11 mouse cellular contexts compared by ENCODE assay signal in the genomic region with DNA sequence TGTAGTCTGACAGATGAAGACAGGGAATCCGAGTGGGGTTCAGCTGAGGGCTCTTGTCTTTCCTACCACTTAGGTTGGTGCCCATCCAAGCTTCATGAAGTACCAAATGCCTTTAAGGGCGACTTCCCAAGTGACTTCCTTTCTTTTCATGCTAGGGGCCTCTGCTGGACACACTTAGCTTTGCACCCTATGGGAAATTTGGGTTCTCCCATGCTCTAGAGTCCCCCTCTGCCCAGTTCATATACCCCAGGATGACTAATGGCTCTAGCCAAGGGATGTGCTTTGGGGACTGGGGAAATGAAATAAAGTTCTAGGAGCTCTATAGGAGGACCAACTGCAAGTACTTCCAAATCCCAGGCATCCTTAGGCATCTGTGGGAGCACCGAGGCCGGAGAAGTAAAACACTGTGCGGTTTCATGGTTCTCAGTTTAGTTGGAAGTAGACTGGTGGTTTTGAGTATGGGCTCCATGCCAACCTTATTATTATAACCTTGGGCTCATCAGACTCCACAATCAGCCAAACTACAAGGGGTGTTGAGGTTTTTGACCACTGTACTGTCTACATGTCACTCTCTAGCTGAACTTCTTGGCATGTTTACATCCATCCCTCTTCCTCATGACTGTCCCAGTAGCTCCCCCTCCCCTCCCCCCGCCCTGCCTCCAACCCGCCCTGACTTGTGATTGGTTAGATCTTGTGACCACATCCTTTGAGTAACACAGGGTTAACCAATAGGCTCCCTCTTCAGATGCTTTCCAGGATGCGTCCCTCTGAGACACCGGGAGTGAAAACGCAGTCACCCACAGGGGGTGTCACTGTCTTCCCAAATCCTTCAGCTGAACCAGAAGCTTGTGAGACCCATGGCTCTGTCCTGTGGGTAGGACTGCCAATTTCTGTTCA.
DNase-seq lines count a peak whose midpoint lies in the region; ATAC-seq and TF ChIP-seq lines count a peak whose summit lies in the region.
"Had no signal": no experiment of that assay in that cellular context is flagged by ENCODE, and none has a peak within 500 bp of the region (broad histone marks: within the 10 kb centered on the region; RNA-seq: fewer than 3 reads in every experiment).

No protein-coding gene starts in this region.

- no peak overlapping the region for H3K4me3 ChIP-seq in embryonic facial prominence, embryonic 13.5 days
- no peak overlapping the region for H3K4me3 ChIP-seq in embryonic facial prominence, embryonic 10.5 days
- H3K4me3 ChIP-seq in lung, postnatal 0 days (ENCODE audit: low read depth, low read length), result no peak overlapping the region
- H3K4me3 ChIP-seq in stomach, postnatal 0 days (ENCODE audit: low read depth, low read length), result no peak overlapping the region
- H3K4me3 ChIP-seq: lung, embryonic 15.5 days; neural tube, embryonic 13.5 days had no signal

- peak; percentile 44 for TF ChIP-seq CTCF in lung, postnatal 0 days (IDR thresholded peaks at IDR 0.05)
- TF ChIP-seq CTCF in stomach, postnatal 0 days (IDR thresholded peaks at IDR 0.05; ENCODE audit: low read depth), result peak; percentile 54

- H3K4me2 ChIP-seq in embryonic facial prominence, embryonic 13.5 days, result peak overlapping the region; percentile 21; the same call in 1 of the 2 replicates
- no peak overlapping the region for H3K4me2 ChIP-seq in lung, postnatal 0 days (replicated peaks; ENCODE audit: low read depth, low read length)
- no peak overlapping the region for H3K4me2 ChIP-seq in stomach, postnatal 0 days (replicated peaks; ENCODE audit: low read depth)
- H3K4me2 ChIP-seq: lung, embryonic 15.5 days; neural tube, embryonic 13.5 days had no signal

- ATAC-seq in embryonic facial prominence, embryonic 13.5 days (ENCODE audit: insufficient number of reproducible peaks, insufficient read depth, low FRiP score, low TSS enrichment, low read depth), result no peak
- ATAC-seq in lung, postnatal 0 days, result no peak
- peak; percentile 68 for ATAC-seq in erythroblast, adult 5-6 weeks (replicated peaks; ENCODE audit: low FRiP score, poor library complexity, severe bottlenecking)
- ATAC-seq in stomach, postnatal 0 days (ENCODE audit: low FRiP score, low TSS enrichment), result no peak

- H3K9me3 ChIP-seq in embryonic facial prominence, embryonic 13.5 days, result no peaks in the 10 kb centered on the region
- H3K9me3 ChIP-seq in embryonic facial prominence, embryonic 10.5 days, result no peaks in the 10 kb centered on the region
- H3K9me3 ChIP-seq in lung, postnatal 0 days (ENCODE audit: low read length), result no peaks in the 10 kb centered on the region
- H3K9me3 ChIP-seq in stomach, postnatal 0 days (ENCODE audit: control insufficient read depth, low read length), result no peaks in the 10 kb centered on the region
- H3K9me3 ChIP-seq: lung, embryonic 15.5 days; neural tube, embryonic 13.5 days had no signal

- H3K27me3 ChIP-seq in embryonic facial prominence, embryonic 13.5 days, result no peaks in the 10 kb centered on the region
- no peaks in the 10 kb centered on the region for H3K27me3 ChIP-seq in embryonic facial prominence, embryonic 10.5 days (replicated peaks; ENCODE audit: low read depth, poor library complexity, severe bottlenecking)
- H3K27me3 ChIP-seq in lung, postnatal 0 days (replicated peaks; ENCODE audit: insufficient read depth, low read length), result no peaks in the 10 kb centered on the region
- H3K27me3 ChIP-seq in stomach, postnatal 0 days (ENCODE audit: control insufficient read depth, insufficient read depth, low read length), result no peaks in the 10 kb centered on the region
- H3K27me3 ChIP-seq: lung, embryonic 15.5 days; neural tube, embryonic 13.5 days had no signal

- H3K4me1 ChIP-seq in embryonic facial prominence, embryonic 13.5 days, result peaks cover 21% of the 10 kb centered on the region; the same call in 1 of the 2 replicates
- H3K4me1 ChIP-seq in embryonic facial prominence, embryonic 10.5 days, result no peaks in the 10 kb centered on the region
- H3K4me1 ChIP-seq in lung, postnatal 0 days (ENCODE audit: insufficient read depth, low read depth, low read length), result no peaks in the 10 kb centered on the region
- H3K4me1 ChIP-seq in stomach, postnatal 0 days (replicated peaks; ENCODE audit: control insufficient read depth, insufficient read depth), result no peaks in the 10 kb centered on the region

- no peak for TF ChIP-seq EP300 in lung, postnatal 0 days (IDR thresholded peaks at IDR 0.05)
- no peak for TF ChIP-seq EP300 in stomach, postnatal 0 days (optimal IDR thresholded peaks at IDR 0.05)

- DNase-seq in embryonic facial prominence, embryonic 10.5 days (ENCODE audit: low spot score), result no peak
- DNase-seq in lung, postnatal 0 days (ENCODE audit: low spot score), result peak; percentile 14
- DNase-seq in lung, postnatal 25 days (ENCODE audit: low spot score), result no peak
- DNase-seq in stomach, postnatal 0 days (ENCODE audit: low spot score), result peak; percentile 13
- DNase-seq in frontal cortex, adult 2 months (ENCODE audit: extremely low spot score in 1 of 2, low spot score in 1 of 2), result no peak
- DNase-seq in Muller cell, postnatal 12 days (ENCODE audit: inconsistent ontology term), result no peak
- DNase-seq: heart, postnatal 36 days had no signal

- H3K27ac ChIP-seq in embryonic facial prominence, embryonic 13.5 days, result peak overlapping the region; percentile 72
- H3K27ac ChIP-seq in embryonic facial prominence, embryonic 10.5 days (replicated peaks), result no peak overlapping the region
- no peak overlapping the region for H3K27ac ChIP-seq in lung, postnatal 0 days (ENCODE audit: low read length)
- H3K27ac ChIP-seq in stomach, postnatal 0 days (replicated peaks), result no peak overlapping the region
- H3K27ac ChIP-seq: lung, embryonic 15.5 days; neural tube, embryonic 13.5 days had no signal

- no peak overlapping the region for H3K9ac ChIP-seq in embryonic facial prominence, embryonic 13.5 days
- H3K9ac ChIP-seq in lung, postnatal 0 days (replicated peaks; ENCODE audit: low read depth), result no peak overlapping the region
- no peak overlapping the region for H3K9ac ChIP-seq in stomach, postnatal 0 days (ENCODE audit: low read length)
- H3K9ac ChIP-seq: lung, embryonic 15.5 days; neural tube, embryonic 13.5 days had no signal

- H3K36me3 ChIP-seq in embryonic facial prominence, embryonic 13.5 days, result no peaks in the 10 kb centered on the region
- no peaks in the 10 kb centered on the region for H3K36me3 ChIP-seq in embryonic facial prominence, embryonic 10.5 days (replicated peaks)
- H3K36me3 ChIP-seq in lung, postnatal 0 days (ENCODE audit: insufficient read depth, low read length), result no peaks in the 10 kb centered on the region
- no peaks in the 10 kb centered on the region for H3K36me3 ChIP-seq in stomach, postnatal 0 days (ENCODE audit: control insufficient read depth, insufficient read depth, low read length)
- H3K36me3 ChIP-seq: lung, embryonic 15.5 days; neural tube, embryonic 13.5 days had no signal

- 64% methylated on average over 10 of the region's 10 CpGs for WGBS in embryonic facial prominence, embryonic 13.5 days
- 71% methylated on average over 10 of the region's 10 CpGs for WGBS in embryonic facial prominence, embryonic 10.5 days
- WGBS in lung, postnatal 0 days, result 68% methylated on average over 10 of the region's 10 CpGs
- 83% methylated on average over 10 of the region's 10 CpGs for WGBS in stomach, postnatal 0 days

Comparison
In these comparisons a context has a peak if more than half of its experiments do, and no peak if none do; other contexts are left out.
1. DNase-seq: peak in lung, postnatal 0 days (single experiment) and stomach, postnatal 0 days (single experiment); none in embryonic facial prominence, embryonic 10.5 days (single experiment), lung, postnatal 25 days (single experiment), frontal cortex, adult 2 months (0 of 2) and Muller cell, postnatal 12 days (single experiment).